Comparison of ENCODE assay signal across 19 mouse cellular contexts in the genomic region with DNA sequence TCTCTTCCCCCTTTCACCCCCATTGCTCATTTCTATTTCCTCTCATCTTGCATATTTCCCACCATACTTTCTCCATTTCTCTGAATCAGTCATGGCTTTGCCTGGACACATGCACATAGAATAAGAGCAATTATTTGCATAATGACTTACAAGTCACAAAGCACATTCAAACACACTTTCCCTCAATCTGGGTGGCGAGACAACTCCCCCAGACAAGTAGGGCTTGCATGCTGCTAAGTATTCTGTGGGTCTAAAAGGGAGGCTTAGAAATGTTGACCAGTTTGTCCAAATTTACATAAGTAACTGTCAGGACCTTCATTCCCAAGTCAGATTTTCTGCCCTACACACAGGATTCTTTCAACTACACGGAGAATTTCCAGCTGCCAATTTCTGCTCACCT.
DNase-seq lines count a peak whose midpoint lies in the region; ATAC-seq and TF ChIP-seq lines count a peak whose summit lies in the region.
"Had no signal": no experiment of that assay in that cellular context is flagged by ENCODE, and none has a peak within 500 bp of the region (broad histone marks: within the 10 kb centered on the region; RNA-seq: fewer than 3 reads in every experiment).

No protein-coding gene starts in this region.

- 0 out of 2 replicates have a peak overlapping the region, but pooled peaks have one; percentile 27 for H3K27ac ChIP-seq in neural tube, embryonic 11.5 days (ENCODE audit: low read depth, low read length)
- peak overlapping the region; percentile 88 for H3K27ac ChIP-seq in hindbrain, embryonic 14.5 days
- peak overlapping the region; percentile 88 for H3K27ac ChIP-seq in midbrain, embryonic 14.5 days (replicated peaks; ENCODE audit: low read depth, low read length)
- H3K27ac ChIP-seq in kidney, adult 2 months (ENCODE audit: insufficient read depth, low read depth, low read length) = no peak overlapping the region
- H3K27ac ChIP-seq: heart, embryonic 13.5 days; stomach, embryonic 15.5 days had no signal

- no peak for TF ChIP-seq POLR2A in kidney, adult 2 months (IDR thresholded peaks at IDR 0.05; ENCODE audit: low read depth, low read length)

- H3K9ac ChIP-seq in neural tube, embryonic 11.5 days (ENCODE audit: low read length) = no peak overlapping the region
- no peak overlapping the region for H3K9ac ChIP-seq in hindbrain, embryonic 14.5 days
- H3K9ac ChIP-seq in midbrain, embryonic 14.5 days (replicated peaks; ENCODE audit: low read length) = 0 out of 2 replicates have a peak overlapping the region, but pooled peaks have one; percentile 32
- H3K9ac ChIP-seq: heart, embryonic 13.5 days; stomach, embryonic 15.5 days had no signal

- WGBS in neural tube, embryonic 11.5 days = 34% methylated on average over 2 of the region's 2 CpGs
- 19% methylated on average over 2 of the region's 2 CpGs for WGBS in hindbrain, embryonic 14.5 days
- WGBS in midbrain, embryonic 14.5 days = 8% methylated on average over 2 of the region's 2 CpGs
- 62% methylated on average over 2 of the region's 2 CpGs for WGBS in kidney, adult 2 months

- peak; percentile 26 for DNase-seq in neural tube, embryonic 11.5 days (ENCODE audit: low spot score)
- no peak for DNase-seq in neural tube, embryonic 10.5 days (ENCODE audit: extremely low spot score, low spot score)
- DNase-seq in hindbrain, embryonic 14.5 days (ENCODE audit: low spot score) = peak; percentile 42
- DNase-seq in midbrain, embryonic 14.5 days = no peak
- DNase-seq in urinary bladder, postnatal 36 days (ENCODE audit: low spot score in 2 of 2) = no peak
- no peak for DNase-seq in cerebellum, postnatal 10 days
- DNase-seq in kidney, adult 2 months = no peak
- DNase-seq: adrenal gland, postnatal 14 days; cerebellum, adult 11-12 months; cerebellum, postnatal 36 days; heart, postnatal 36 days; kidney, adult 18-20 months; kidney, postnatal 36 days; lung, adult 18-20 months; right cerebral cortex, adult 18-20 months; thymus, adult 2 months had no signal

- H3K4me1 ChIP-seq in neural tube, embryonic 11.5 days (ENCODE audit: control insufficient read depth, insufficient read depth, low read length) = peaks cover 9% of the 10 kb centered on the region
- H3K4me1 ChIP-seq in hindbrain, embryonic 14.5 days (replicated peaks; ENCODE audit: control insufficient read depth, insufficient read depth, low read length) = peaks cover 19% of the 10 kb centered on the region
- peaks cover 25% of the 10 kb centered on the region for H3K4me1 ChIP-seq in midbrain, embryonic 14.5 days (ENCODE audit: control insufficient read depth, insufficient read depth, low read length)
- no peaks in the 10 kb centered on the region for H3K4me1 ChIP-seq in kidney, adult 2 months (ENCODE audit: control insufficient read depth, insufficient read depth, low read length)
- H3K4me1 ChIP-seq: heart, embryonic 13.5 days; stomach, embryonic 15.5 days had no signal

- H3K4me2 ChIP-seq in neural tube, embryonic 11.5 days (ENCODE audit: low read depth) = no peak overlapping the region
- peak overlapping the region; percentile 38 for H3K4me2 ChIP-seq in hindbrain, embryonic 14.5 days (replicated peaks)
- peak overlapping the region; percentile 45 for H3K4me2 ChIP-seq in midbrain, embryonic 14.5 days (ENCODE audit: low read length)
- H3K4me2 ChIP-seq: heart, embryonic 13.5 days; stomach, embryonic 15.5 days had no signal

- no peaks in the 10 kb centered on the region for H3K27me3 ChIP-seq in neural tube, embryonic 11.5 days (ENCODE audit: control insufficient read depth, insufficient read depth, low read length)
- no peaks in the 10 kb centered on the region for H3K27me3 ChIP-seq in hindbrain, embryonic 14.5 days (ENCODE audit: control insufficient read depth, insufficient read depth, low read length)
- H3K27me3 ChIP-seq in midbrain, embryonic 14.5 days (ENCODE audit: control insufficient read depth, insufficient read depth, low read length) = no peaks in the 10 kb centered on the region
- no peaks in the 10 kb centered on the region for H3K27me3 ChIP-seq in kidney, adult 2 months (replicated peaks; ENCODE audit: control insufficient read depth, insufficient read depth, low read length)
- H3K27me3 ChIP-seq: heart, embryonic 13.5 days; stomach, embryonic 15.5 days had no signal

- no peak overlapping the region for H3K4me3 ChIP-seq in neural tube, embryonic 11.5 days (ENCODE audit: low read depth, low read length)
- no peak overlapping the region for H3K4me3 ChIP-seq in hindbrain, embryonic 14.5 days (replicated peaks; ENCODE audit: low read length)
- no peak overlapping the region for H3K4me3 ChIP-seq in midbrain, embryonic 14.5 days (replicated peaks; ENCODE audit: low read depth, low read length)
- no peak overlapping the region for H3K4me3 ChIP-seq in kidney, adult 2 months (ENCODE audit: insufficient read depth, low read depth, low read length)
- H3K4me3 ChIP-seq: heart, embryonic 13.5 days; stomach, embryonic 15.5 days had no signal

- ATAC-seq in neural tube, embryonic 11.5 days (ENCODE audit: insufficient read depth, low FRiP score, low TSS enrichment) = peak; percentile 64
- ATAC-seq in hindbrain, embryonic 14.5 days (ENCODE audit: low FRiP score) = no peak
- peak; percentile 47; the same call in 1 of the 2 replicates for ATAC-seq in midbrain, embryonic 14.5 days (ENCODE audit: low FRiP score, low TSS enrichment)
- no peak for ATAC-seq in inflammation-experienced regulatory T-cells, adult 6 months

- no peak for TF ChIP-seq CTCF in kidney, adult 2 months (conservative IDR thresholded peaks at IDR 0.05; ENCODE audit: insufficient read depth, insufficient read length, low read depth, low read length)

- H3K9me3 ChIP-seq in neural tube, embryonic 11.5 days (ENCODE audit: control insufficient read depth, low read length) = no peaks in the 10 kb centered on the region
- no peaks in the 10 kb centered on the region for H3K9me3 ChIP-seq in hindbrain, embryonic 14.5 days (ENCODE audit: control insufficient read depth, low read length)
- no peaks in the 10 kb centered on the region for H3K9me3 ChIP-seq in midbrain, embryonic 14.5 days (ENCODE audit: control insufficient read depth, low read length)
- H3K9me3 ChIP-seq: heart, embryonic 13.5 days; stomach, embryonic 15.5 days had no signal

- H3K36me3 ChIP-seq in neural tube, embryonic 11.5 days (ENCODE audit: control insufficient read depth, insufficient read depth, low read length) = no peaks in the 10 kb centered on the region
- H3K36me3 ChIP-seq in hindbrain, embryonic 14.5 days (replicated peaks; ENCODE audit: control insufficient read depth, insufficient read depth) = no peaks in the 10 kb centered on the region
- H3K36me3 ChIP-seq in midbrain, embryonic 14.5 days (ENCODE audit: control insufficient read depth, insufficient read depth, low read length) = no peaks in the 10 kb centered on the region
- H3K36me3 ChIP-seq in kidney, adult 2 months (ENCODE audit: control insufficient read depth, insufficient read depth, low read length) = no peaks in the 10 kb centered on the region
- H3K36me3 ChIP-seq: heart, embryonic 13.5 days; stomach, embryonic 15.5 days had no signal

Comparison
In these comparisons a context has a peak if more than half of its experiments do, and no peak if none do; other contexts are left out.
1. DNase-seq: peak in neural tube, embryonic 11.5 days (single experiment) and hindbrain, embryonic 14.5 days (single experiment); none in neural tube, embryonic 10.5 days (single experiment), midbrain, embryonic 14.5 days (single experiment), urinary bladder, postnatal 36 days (0 of 2), cerebellum, postnatal 10 days (0 of 2) and kidney, adult 2 months (single experiment).
2. ATAC-seq: peak in neural tube, embryonic 11.5 days (single experiment) and midbrain, embryonic 14.5 days (single experiment); none in hindbrain, embryonic 14.5 days (single experiment) and inflammation-experienced regulatory T-cells, adult 6 months (single experiment).